Comparison of ENCODE assay signal across 14 mouse cellular contexts in the genomic region with DNA sequence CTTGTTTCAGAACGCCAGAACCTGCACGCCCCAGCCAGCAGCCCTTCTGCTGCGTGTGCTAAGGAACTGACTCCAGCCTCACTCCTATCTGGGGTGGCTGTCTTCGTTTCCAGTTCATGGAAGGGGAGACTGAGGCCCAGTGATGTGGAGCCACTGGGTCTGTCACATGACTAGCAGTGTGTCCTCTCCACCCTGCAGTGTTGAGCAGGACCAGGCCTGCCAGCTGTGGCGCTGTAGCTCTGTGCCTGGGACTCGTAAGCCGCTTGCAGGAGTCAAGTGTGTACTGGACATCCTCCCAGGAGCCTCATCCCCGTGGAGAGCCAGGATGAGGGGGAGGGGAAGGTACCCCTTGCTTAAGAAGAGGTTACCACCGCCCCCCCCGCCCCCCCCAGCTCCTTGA.
DNase-seq lines count a peak whose midpoint lies in the region; ATAC-seq and TF ChIP-seq lines count a peak whose summit lies in the region.
"Had no signal": no experiment of that assay in that cellular context is flagged by ENCODE, and none has a peak within 500 bp of the region (broad histone marks: within the 10 kb centered on the region; RNA-seq: fewer than 3 reads in every experiment).

No protein-coding gene starts in this region.

- peak; percentile 32; the same call in 1 of the 2 replicates for TF ChIP-seq CTCF in intestine, postnatal 0 days (IDR thresholded peaks at IDR 0.05; ENCODE audit: low read depth)

- H3K9me3 ChIP-seq in intestine, postnatal 0 days (ENCODE audit: control insufficient read depth): no peaks in the 10 kb centered on the region
- no peaks in the 10 kb centered on the region for H3K9me3 ChIP-seq in intestine, embryonic 16.5 days (ENCODE audit: control insufficient read depth, low read length)
- no peaks in the 10 kb centered on the region for H3K9me3 ChIP-seq in neural tube, embryonic 11.5 days (ENCODE audit: control insufficient read depth, low read length)
- H3K9me3 ChIP-seq in forebrain, embryonic 16.5 days (ENCODE audit: control insufficient read depth, low read length): no peaks in the 10 kb centered on the region
- no peaks in the 10 kb centered on the region for H3K9me3 ChIP-seq in stomach, embryonic 15.5 days

- no peaks in the 10 kb centered on the region for H3K4me1 ChIP-seq in intestine, postnatal 0 days (replicated peaks; ENCODE audit: control insufficient read depth, insufficient read depth, low read length)
- peaks cover 3% of the 10 kb centered on the region; the same call in 1 of the 2 replicates for H3K4me1 ChIP-seq in intestine, embryonic 16.5 days (ENCODE audit: control insufficient read depth, insufficient read depth, low read length)
- H3K4me1 ChIP-seq in neural tube, embryonic 11.5 days (ENCODE audit: control insufficient read depth, insufficient read depth, low read length): peaks cover 3% of the 10 kb centered on the region; the same call in 1 of the 2 replicates
- peaks cover 19% of the 10 kb centered on the region for H3K4me1 ChIP-seq in forebrain, embryonic 16.5 days (replicated peaks; ENCODE audit: control insufficient read depth, insufficient read depth, low read length)
- H3K4me1 ChIP-seq in stomach, embryonic 15.5 days: no peaks in the 10 kb centered on the region

- no peaks in the 10 kb centered on the region for H3K27me3 ChIP-seq in intestine, postnatal 0 days (replicated peaks; ENCODE audit: control insufficient read depth, insufficient read depth, low read length)
- H3K27me3 ChIP-seq in intestine, embryonic 16.5 days (replicated peaks; ENCODE audit: control insufficient read depth, insufficient read depth, low read length): no peaks in the 10 kb centered on the region
- H3K27me3 ChIP-seq in neural tube, embryonic 11.5 days (ENCODE audit: control insufficient read depth, insufficient read depth, low read length): no peaks in the 10 kb centered on the region
- H3K27me3 ChIP-seq in forebrain, embryonic 16.5 days (replicated peaks; ENCODE audit: control insufficient read depth, insufficient read depth, low read length): no peaks in the 10 kb centered on the region
- H3K27me3 ChIP-seq in stomach, embryonic 15.5 days (replicated peaks): no peaks in the 10 kb centered on the region

- H3K4me2 ChIP-seq in intestine, postnatal 0 days (replicated peaks; ENCODE audit: low read depth): no peak overlapping the region
- H3K4me2 ChIP-seq in intestine, embryonic 16.5 days (ENCODE audit: low read depth, low read length): no peak overlapping the region
- H3K4me2 ChIP-seq in neural tube, embryonic 11.5 days (ENCODE audit: low read depth): no peak overlapping the region
- no peak overlapping the region for H3K4me2 ChIP-seq in forebrain, embryonic 16.5 days (ENCODE audit: low read length)
- H3K4me2 ChIP-seq in stomach, embryonic 15.5 days: no peak overlapping the region

- WGBS in intestine, postnatal 0 days: 54% methylated on average over 10 of the region's 10 CpGs
- 39% methylated on average over 10 of the region's 10 CpGs for WGBS in intestine, embryonic 16.5 days
- 24% methylated on average over 9 of the region's 10 CpGs for WGBS in neural tube, embryonic 11.5 days
- 16% methylated on average over 10 of the region's 10 CpGs for WGBS in forebrain, embryonic 16.5 days
- 42% methylated on average over 10 of the region's 10 CpGs for whole genome bisulfite sequencing in stomach, embryonic 15.5 days

- H3K27ac ChIP-seq in intestine, postnatal 0 days (ENCODE audit: low read depth, low read length): no peak overlapping the region
- no peak overlapping the region for H3K27ac ChIP-seq in intestine, embryonic 16.5 days (ENCODE audit: low read length)
- H3K27ac ChIP-seq in neural tube, embryonic 11.5 days (ENCODE audit: low read depth, low read length): no peak overlapping the region
- H3K27ac ChIP-seq in forebrain, embryonic 16.5 days (ENCODE audit: low read length): no peak overlapping the region
- H3K27ac ChIP-seq in stomach, embryonic 15.5 days: no peak overlapping the region

- no peak for ATAC-seq in intestine, postnatal 0 days
- ATAC-seq in intestine, embryonic 16.5 days: no peak
- 0 out of 2 replicates have a peak, but pooled peaks have one; percentile 60 for ATAC-seq in neural tube, embryonic 11.5 days (ENCODE audit: insufficient read depth, low FRiP score, low TSS enrichment)
- ATAC-seq in forebrain, embryonic 16.5 days: peak; percentile 48; the same call in 1 of the 2 replicates
- ATAC-seq in stomach, embryonic 15.5 days (ENCODE audit: insufficient read depth, low FRiP score, low read depth): peak; percentile 33; the same call in 1 of the 2 replicates

- no peak overlapping the region for H3K4me3 ChIP-seq in intestine, postnatal 0 days (ENCODE audit: low read depth, low read length)
- no peak overlapping the region for H3K4me3 ChIP-seq in intestine, embryonic 16.5 days (ENCODE audit: low read length)
- H3K4me3 ChIP-seq in neural tube, embryonic 11.5 days (ENCODE audit: low read depth, low read length): no peak overlapping the region
- no peak overlapping the region for H3K4me3 ChIP-seq in forebrain, embryonic 16.5 days (replicated peaks; ENCODE audit: low read length)
- no peak overlapping the region for H3K4me3 ChIP-seq in stomach, embryonic 15.5 days (replicated peaks)
- H3K4me3 ChIP-seq: myocyte had no signal

- H3K36me3 ChIP-seq in intestine, postnatal 0 days (ENCODE audit: control insufficient read depth, insufficient read depth): no peaks in the 10 kb centered on the region
- no peaks in the 10 kb centered on the region for H3K36me3 ChIP-seq in intestine, embryonic 16.5 days (ENCODE audit: control insufficient read depth, insufficient read depth, low read length)
- no peaks in the 10 kb centered on the region for H3K36me3 ChIP-seq in neural tube, embryonic 11.5 days (ENCODE audit: control insufficient read depth, insufficient read depth, low read length)
- H3K36me3 ChIP-seq in forebrain, embryonic 16.5 days (ENCODE audit: control insufficient read depth, insufficient read depth): no peaks in the 10 kb centered on the region
- H3K36me3 ChIP-seq in stomach, embryonic 15.5 days: no peaks in the 10 kb centered on the region

- no peak overlapping the region for H3K9ac ChIP-seq in intestine, postnatal 0 days (ENCODE audit: low read depth, low read length)
- H3K9ac ChIP-seq in intestine, embryonic 16.5 days (ENCODE audit: low read depth, low read length): no peak overlapping the region
- no peak overlapping the region for H3K9ac ChIP-seq in neural tube, embryonic 11.5 days (ENCODE audit: low read length)
- no peak overlapping the region for H3K9ac ChIP-seq in forebrain, embryonic 16.5 days (replicated peaks; ENCODE audit: low read depth, low read length)
- H3K9ac ChIP-seq in stomach, embryonic 15.5 days: no peak overlapping the region

- DNase-seq in neural tube, embryonic 11.5 days (ENCODE audit: low spot score): peak; percentile 29
- no peak for DNase-seq in neural tube, embryonic 10.5 days (ENCODE audit: extremely low spot score, low spot score)
- DNase-seq in cerebellum, postnatal 10 days: no peak
- no peak for DNase-seq in ovary, postnatal 10 days (ENCODE audit: low spot score)
- DNase-seq: gastrocnemius, postnatal 36 days; heart, postnatal 14 days; layer of hippocampus, adult 9-11 months; lung, adult 2 months; right cerebral cortex, adult 18-20 months had no signal

Comparison
In these comparisons a context has a peak if more than half of its experiments do, and no peak if none do; other contexts are left out.
1. ATAC-seq: peak in neural tube, embryonic 11.5 days (single experiment), forebrain, embryonic 16.5 days (single experiment) and stomach, embryonic 15.5 days (single experiment); none in intestine, postnatal 0 days (single experiment) and intestine, embryonic 16.5 days (single experiment).